Mouse (Mus musculus) R1 (cell line): Measurements from ENCODE around the gene Epn2.

Source experiments
- DNase-seq: peaks from one replicate; pipeline ENCODE4 v3.0.0-alpha.2; 2018; ENCODE audit warnings: low read depth, low spot score

Gene Epn2

GRCm38 (mm10) chr11:61490944-61491520, 88.5 kb downstream of the Epn2 start:
- no peak for DNase-seq

GRCm38 (mm10) chr11:61489874-61490273, 89.6 kb downstream of the Epn2 start:
- no peak for DNase-seq

- no peak for DNase-seq
Observed at GRCm38 (mm10) chr11:61489085-61489484, 90.4 kb downstream of the Epn2 start.

- DNase-seq = no peak
Observed at GRCm38 (mm10) chr11:61487936-61488335, 91.6 kb downstream of the Epn2 start.

GRCm38 (mm10) chr11:61487401-61487800, 92.1 kb downstream of the Epn2 start:
- DNase-seq = no peak

GRCm38 (mm10) chr11:61486458-61487219, 92.8 kb downstream of the Epn2 start:
- no peak for DNase-seq

- DNase-seq = no peak
Observed at GRCm38 (mm10) chr11:61485541-61486457, 93.7 kb downstream of the Epn2 start.

- no peak for DNase-seq
Observed at GRCm38 (mm10) chr11:61484613-61485540, 94.6 kb downstream of the Epn2 start, which contains the start of gene Mfap4. TSS of gene Mfap4 (plus strand) at chr11:61485431.

GRCm38 (mm10) chr11:61484256-61484612, 95.3 kb downstream of the Epn2 start:
- no peak for DNase-seq

GRCm38 (mm10) chr11:61483226-61483845, 96.2 kb downstream of the Epn2 start:
- no peak for DNase-seq

- no peak for DNase-seq
Observed at GRCm38 (mm10) chr11:61481239-61482090, 98.0 kb downstream of the Epn2 start.

- no peak for DNase-seq
Observed at GRCm38 (mm10) chr11:61478788-61479187, 100.7 kb downstream of the Epn2 start.

GRCm38 (mm10) chr11:61477566-61478508, 101.7 kb downstream of the Epn2 start:
- DNase-seq = no peak

- DNase-seq = peak; percentile 21
Observed at GRCm38 (mm10) chr11:61476786-61477382, 102.6 kb downstream of the Epn2 start.

GRCm38 (mm10) chr11:61473630-61474029, 105.9 kb downstream of the Epn2 start:
- no peak for DNase-seq

GRCm38 (mm10) chr11:61470880-61471279, 108.6 kb downstream of the Epn2 start:
- DNase-seq = no peak

- DNase-seq = no peak
Observed at GRCm38 (mm10) chr11:61469317-61469917, 110.1 kb downstream of the Epn2 start.

GRCm38 (mm10) chr11:61468534-61468933, 111.0 kb downstream of the Epn2 start:
- DNase-seq = no peak
